Mouse (Mus musculus) E14TG2a.4 (cell line): ENCODE data around the gene Slc46a1.
A peak's percentile ranks its signal among the peaks of the same experiment; 100 is the strongest.

Experiments
- H3K27me3 ChIP-seq: 2 replicates; pipeline ENCODE4 v1.6.1; 2014; ENCODE audit warnings: low read length, control low read depth; ENCODE audit not compliant: insufficient read depth
- H3K36me3 ChIP-seq: 2 replicates; pipeline ENCODE4 v1.6.1; 2014; ENCODE audit warnings: low read length, control low read depth; ENCODE audit not compliant: insufficient read depth
- H3K4me1 ChIP-seq: replicated peaks from 2 replicates; pipeline ENCODE4 v1.6.1; 2014; ENCODE audit warnings: low read depth, low read length, control low read depth
- H3K4me3 ChIP-seq: replicated peaks from 2 replicates; pipeline ENCODE4 v1.5.1; 2014; ENCODE audit warnings: mild to moderate bottlenecking, low read length
- H3K9me3 ChIP-seq: 2 replicates; pipeline ENCODE4 v1.6.1; 2014; ENCODE audit warnings: low read length, control low read depth
- CTCF ChIP-seq: conservative IDR thresholded peaks from 2 replicates; pipeline ENCODE4 v1.5.1; 2014; ENCODE audit warnings: low read length
- NANOG ChIP-seq: IDR thresholded peaks from 2 replicates; pipeline ENCODE4 v1.6.1; 2014; ENCODE audit warnings: borderline replicate concordance, low read length, mixed read lengths
- POU5F1 ChIP-seq: IDR thresholded peaks from 2 replicates; pipeline ENCODE4 v1.6.1; 2014; ENCODE audit warnings: low read length, borderline replicate concordance

Slc46a1 gene

GRCm38 (mm10) chr11:78448242-78448641 is 17.3 kb upstream of the Slc46a1 start:
- no peak overlapping the region for H3K4me3 ChIP-seq
- H3K27me3 ChIP-seq = 0 out of 2 replicates have a peak, but pooled peaks cover 3% of the 10 kb centered on the region
- peaks cover 18% of the 10 kb centered on the region for H3K4me1 ChIP-seq
- H3K36me3 ChIP-seq = no peaks in the 10 kb centered on the region
- H3K9me3 ChIP-seq = no peaks in the 10 kb centered on the region
- TF ChIP-seq NANOG = no peak
- no peak for TF ChIP-seq POU5F1
- TF ChIP-seq CTCF = no peak

GRCm38 (mm10) chr11:78450337-78450736 is 15.2 kb upstream of the Slc46a1 start:
- Histone ChIP-seq H3K36me3 (no peaks in the 10 kb centered on the region), H3K9me3 (no peaks in the 10 kb centered on the region), H3K4me3 (no peak overlapping the region), H3K27me3 (0 out of 2 replicates have a peak, but pooled peaks cover 3% of the 10 kb centered on the region), H3K4me1 (peaks cover 32% of the 10 kb centered on the region)
- TF ChIP-seq NANOG = no peak
- no peak for TF ChIP-seq POU5F1
- TF ChIP-seq CTCF = no peak

DNA sequence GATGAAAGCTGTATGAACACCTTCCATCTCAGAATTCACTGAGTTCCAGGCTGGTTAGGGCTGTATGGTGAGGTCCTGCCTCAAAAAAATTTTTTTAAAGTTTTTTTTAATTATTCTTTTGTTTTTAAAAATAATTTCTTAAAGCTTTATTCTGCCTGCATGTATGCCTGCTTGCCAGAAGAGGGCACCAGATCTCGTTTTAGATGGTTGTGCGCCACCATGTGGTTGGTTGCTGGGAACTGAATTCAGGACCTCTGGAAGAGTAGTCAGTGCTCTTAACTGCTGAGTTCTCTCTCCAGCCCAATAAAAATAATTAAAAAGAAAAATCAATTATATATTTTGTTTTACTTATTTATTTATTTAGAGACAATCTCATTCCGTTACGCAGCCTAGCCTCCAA is 11.8 kb upstream of the Slc46a1 start:
- Histone ChIP-seq H3K27me3 (0 out of 2 replicates have a peak, but pooled peaks cover 6% of the 10 kb centered on the region), H3K9me3 (no peaks in the 10 kb centered on the region), H3K36me3 (no peaks in the 10 kb centered on the region), H3K4me3 (peak overlapping the region; percentile 50; the same call in 1 of the 2 replicates), H3K4me1 (peaks cover 19% of the 10 kb centered on the region)
- no peak for TF ChIP-seq NANOG
- no peak for TF ChIP-seq POU5F1
- TF ChIP-seq CTCF = peak; percentile 95

GRCm38 (mm10) chr11:78454276-78454675 is 11.2 kb upstream of the Slc46a1 start:
- 0 out of 2 replicates have a peak, but pooled peaks cover 6% of the 10 kb centered on the region for H3K27me3 ChIP-seq
- no peaks in the 10 kb centered on the region for H3K9me3 ChIP-seq
- no peak for TF ChIP-seq POU5F1
- TF ChIP-seq CTCF = no peak
- no peak for TF ChIP-seq NANOG
- H3K4me1 ChIP-seq = peaks cover 23% of the 10 kb centered on the region
- H3K4me3 ChIP-seq = peak overlapping the region; percentile 50
- no peaks in the 10 kb centered on the region for H3K36me3 ChIP-seq

DNA sequence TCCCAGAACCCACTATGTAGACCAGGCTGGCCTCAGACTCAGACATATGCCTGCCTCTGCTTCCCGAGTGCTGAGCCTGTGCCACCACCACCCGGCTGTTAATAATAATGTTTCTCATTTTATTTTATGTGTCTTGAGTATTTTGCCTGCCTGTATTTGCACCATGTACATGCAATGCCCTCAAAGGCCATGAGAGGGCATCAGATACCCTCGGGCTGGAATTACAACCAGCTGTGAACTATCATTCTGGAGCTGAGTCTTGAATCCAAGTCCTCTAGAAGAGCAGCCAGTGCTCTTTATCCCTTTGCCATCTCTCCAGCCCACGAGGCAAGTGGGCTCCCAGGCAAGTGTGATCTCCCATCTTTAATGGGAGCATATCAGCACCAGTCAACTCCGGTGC is 10.2 kb upstream of the Slc46a1 start:
- no peak for TF ChIP-seq POU5F1
- TF ChIP-seq CTCF = peak; percentile 94
- Histone ChIP-seq H3K4me1 (peaks cover 23% of the 10 kb centered on the region), H3K4me3 (0 out of 2 replicates have a peak overlapping the region, but pooled peaks have one; percentile 50), H3K9me3 (no peaks in the 10 kb centered on the region), H3K36me3 (no peaks in the 10 kb centered on the region), H3K27me3 (0 out of 2 replicates have a peak, but pooled peaks cover 6% of the 10 kb centered on the region)

- no peak overlapping the region for H3K4me3 ChIP-seq
- no peak for TF ChIP-seq POU5F1
- no peak for TF ChIP-seq NANOG
- TF ChIP-seq CTCF = no peak
- no peaks in the 10 kb centered on the region for H3K9me3 ChIP-seq
- H3K36me3 ChIP-seq = no peaks in the 10 kb centered on the region
- H3K27me3 ChIP-seq = peaks cover 3% of the 10 kb centered on the region; the same call in 1 of the 2 replicates
- H3K4me1 ChIP-seq = peaks cover 38% of the 10 kb centered on the region
Observed at GRCm38 (mm10) chr11:78458740-78459139, 6.8 kb upstream of the Slc46a1 start.

- H3K27me3 ChIP-seq = no peaks in the 10 kb centered on the region; the same call in 1 of the 2 replicates
Observed at GRCm38 (mm10) chr11:78461894-78462293, 3.6 kb upstream of the Slc46a1 start.

DNA sequence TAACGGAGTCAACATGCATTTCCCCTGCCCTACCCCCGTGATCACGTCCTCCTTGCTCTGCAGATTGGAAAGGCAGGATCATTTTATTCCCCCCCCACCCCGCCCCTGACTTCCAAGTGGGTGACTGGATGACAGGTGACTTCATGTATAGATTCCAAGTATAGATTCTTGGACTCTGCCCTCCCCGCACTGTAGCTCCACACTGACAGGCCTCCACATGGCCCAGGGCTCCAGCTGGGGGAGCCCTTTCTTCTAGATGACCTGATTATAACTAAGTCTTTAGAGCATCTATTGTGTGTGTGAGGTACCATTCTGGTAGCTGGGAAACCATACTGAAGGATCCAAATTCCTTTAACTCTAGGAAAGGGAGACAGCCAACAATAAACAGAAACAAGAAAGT is 2.8 kb upstream of the Slc46a1 start:
- Histone ChIP-seq H3K4me1 (peaks cover 45% of the 10 kb centered on the region), H3K9me3 (no peaks in the 10 kb centered on the region), H3K36me3 (no peaks in the 10 kb centered on the region), H3K4me3 (no peak overlapping the region), H3K27me3 (no peaks in the 10 kb centered on the region; the same call in 1 of the 2 replicates)
- TF ChIP-seq POU5F1 (no peak), CTCF (no peak), NANOG (no peak)

More at GRCm38 (mm10) chr11:78461894-78462293, 3.6 kb upstream of the Slc46a1 start:
- H3K9me3 ChIP-seq = no peaks in the 10 kb centered on the region
- TF ChIP-seq CTCF = peak; percentile 98
- no peak for TF ChIP-seq NANOG
- no peaks in the 10 kb centered on the region for H3K36me3 ChIP-seq
- peaks cover 44% of the 10 kb centered on the region for H3K4me1 ChIP-seq
- no peak overlapping the region for H3K4me3 ChIP-seq
